Mouse (Mus musculus) ES-Bruce4 (cell line): ENCODE data around the gene Schip1. TPM values are rescaled to one million over a fixed set of nuclear protein-coding genes. Genes with fewer than 3 reads are reported as not detected.

Experiments used
- H3K27ac ChIP-seq: 2 replicates; pipeline ENCODE4 v1.5.1; 2012; ENCODE audit warnings: low read length, inconsistent platforms; ENCODE audit not compliant: insufficient read depth
- H3K27me3 ChIP-seq: 2 replicates; pipeline ENCODE4 v1.6.1; 2012; ENCODE audit warnings: mild to moderate bottlenecking, low read length, inconsistent platforms; ENCODE audit not compliant: control insufficient read depth, poor library complexity, insufficient read depth, severe bottlenecking
- H3K36me3 ChIP-seq: 2 replicates; pipeline ENCODE4 v1.6.1; 2012; ENCODE audit warnings: inconsistent platforms, mild to moderate bottlenecking, low read length, moderate library complexity; ENCODE audit not compliant: control insufficient read depth, poor library complexity, insufficient read depth, severe bottlenecking
- H3K4me1 ChIP-seq: one replicate; pipeline ENCODE4 v1.8.1; 2011; ENCODE audit warnings: low read length; ENCODE audit not compliant: control insufficient read depth, insufficient read depth
- H3K4me3 ChIP-seq: 2 replicates; pipeline ENCODE4 v1.5.1; 2011; ENCODE audit warnings: low read depth, mild to moderate bottlenecking, low read length
- H3K9ac ChIP-seq: 2 replicates; pipeline ENCODE4 v1.6.1; 2012; ENCODE audit warnings: low read depth, mild to moderate bottlenecking, inconsistent platforms; ENCODE audit not compliant: poor library complexity, severe bottlenecking
- H3K9me3 ChIP-seq: replicated peaks from 2 replicates; pipeline ENCODE4 v1.6.1; 2012; ENCODE audit warnings: mild to moderate bottlenecking, low read length, inconsistent platforms; ENCODE audit not compliant: control insufficient read depth, poor library complexity, insufficient read depth, severe bottlenecking
- CTCF ChIP-seq: IDR thresholded peaks from one replicate; pipeline ENCODE4 v1.8.1; 2011; ENCODE audit warnings: low read depth, low read length
- EP300 ChIP-seq: IDR thresholded peaks from 2 replicates; pipeline ENCODE4 v1.6.1; 2011; ENCODE audit warnings: low read depth, low read length; ENCODE audit not compliant: insufficient read depth
- POLR2A ChIP-seq: IDR thresholded peaks from one replicate; pipeline ENCODE4 v1.8.1; 2011; ENCODE audit warnings: low read length; ENCODE audit not compliant: insufficient read depth
- polyA plus RNA-seq: library from polyadenylated mRNA; stranded (reverse); fragments of >200 nt; gene quantifications from 2 replicates; pipeline ENCODE4 v1.2.4, GENCODE M21; 2011; ENCODE audit warnings: low read depth; ENCODE audit not compliant: missing spikeins, insufficient read depth, insufficient read length

The Schip1 gene
- polyA plus RNA-seq, 1 experiment = 85.2 TPM

DNA sequence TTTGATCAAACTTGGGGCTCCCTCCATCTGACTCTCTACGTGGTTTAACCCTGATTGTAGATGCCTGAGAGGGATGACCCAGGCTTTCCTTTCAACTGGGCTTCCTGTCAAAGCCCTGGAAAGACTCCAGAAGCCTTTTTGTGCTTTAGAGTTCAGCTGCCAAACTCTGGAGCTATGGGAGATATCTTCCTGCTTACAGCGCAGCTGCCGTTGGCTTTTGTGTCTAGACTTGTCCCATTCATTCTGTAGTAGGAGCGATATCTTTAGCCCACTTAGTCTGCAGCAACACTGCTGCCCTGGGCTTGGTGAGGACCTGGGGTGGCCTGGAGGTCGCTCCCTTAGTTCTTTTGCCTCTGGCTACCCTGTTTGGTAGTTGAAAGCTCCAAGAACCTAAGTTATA, 56.7 kb downstream of the Schip1 start:
- Histone ChIP-seq H3K27me3 (no peaks in the 10 kb centered on the region), H3K4me3 (no peak overlapping the region), H3K27ac (no peak overlapping the region), H3K9ac (no peak overlapping the region), H3K9me3 (no peaks in the 10 kb centered on the region; the same call in 1 of the 2 replicates), H3K4me1 (no peaks in the 10 kb centered on the region), H3K36me3 (no peaks in the 10 kb centered on the region)
- TF ChIP-seq POLR2A = no peak
- no peak for TF ChIP-seq CTCF
- no peak for TF ChIP-seq EP300

DNA sequence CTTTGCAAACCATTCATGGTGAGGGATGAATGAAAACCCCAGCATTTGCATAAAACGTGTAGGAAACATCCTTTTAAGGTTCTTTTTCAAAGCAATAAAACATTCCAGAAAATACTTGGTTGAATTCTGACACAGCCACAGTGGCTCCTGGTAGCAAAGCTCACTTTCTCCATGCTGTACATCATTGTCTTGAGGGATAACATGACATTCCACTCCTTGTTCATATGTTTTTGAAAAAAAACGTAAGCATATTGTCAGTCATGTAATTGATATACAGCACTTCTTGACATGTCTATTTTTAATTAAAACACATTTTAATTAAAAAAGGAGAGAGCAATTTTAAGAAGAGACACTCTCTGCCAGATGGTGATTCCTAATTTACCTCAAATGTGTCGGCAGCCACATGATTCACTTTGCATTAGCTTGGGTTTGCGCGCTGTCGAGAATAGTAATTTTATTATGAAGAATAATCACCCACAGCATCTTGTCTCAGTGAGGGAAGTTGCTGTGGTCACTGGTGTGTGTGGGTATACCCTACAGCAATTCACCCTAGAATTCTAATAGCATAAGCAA, 61.8 kb downstream of the Schip1 start:
- H3K4me1 ChIP-seq = no peaks in the 10 kb centered on the region
- H3K36me3 ChIP-seq = no peaks in the 10 kb centered on the region
- no peak overlapping the region for H3K27ac ChIP-seq
- no peaks in the 10 kb centered on the region; the same call in 1 of the 2 replicates for H3K27me3 ChIP-seq
- H3K9me3 ChIP-seq = no peaks in the 10 kb centered on the region
- TF ChIP-seq POLR2A (no peak), EP300 (no peak), CTCF (no peak)
- H3K4me3 ChIP-seq = no peak overlapping the region
- H3K9ac ChIP-seq = no peak overlapping the region

DNA sequence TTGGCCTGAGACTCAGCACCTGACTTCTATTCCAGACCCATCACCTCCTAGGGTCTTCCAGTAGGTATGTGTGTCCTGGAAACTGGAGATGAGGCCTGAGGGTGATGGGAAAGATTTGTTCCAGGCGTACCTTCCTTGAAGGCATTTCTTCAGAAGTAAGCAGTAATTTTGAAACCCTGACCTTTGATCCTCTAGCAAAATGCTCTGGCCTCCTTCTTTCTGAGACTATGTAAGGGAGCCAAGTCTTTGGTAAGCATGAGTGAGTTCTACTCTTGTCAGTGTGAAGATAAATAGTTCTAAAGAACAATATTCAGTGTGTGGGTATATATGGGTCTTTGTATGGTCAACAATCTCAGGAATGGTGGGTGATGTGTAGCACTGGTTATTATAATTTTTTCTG, 65.8 kb downstream of the Schip1 start:
- H3K27ac ChIP-seq = no peak overlapping the region
- H3K9ac ChIP-seq = no peak overlapping the region
- TF ChIP-seq POLR2A (no peak), EP300 (no peak), CTCF (no peak)
- no peak overlapping the region for H3K4me3 ChIP-seq
- H3K27me3 ChIP-seq = no peaks in the 10 kb centered on the region; the same call in 1 of the 2 replicates
- H3K36me3 ChIP-seq = no peaks in the 10 kb centered on the region
- H3K4me1 ChIP-seq = no peaks in the 10 kb centered on the region
- H3K9me3 ChIP-seq = no peaks in the 10 kb centered on the region

DNA sequence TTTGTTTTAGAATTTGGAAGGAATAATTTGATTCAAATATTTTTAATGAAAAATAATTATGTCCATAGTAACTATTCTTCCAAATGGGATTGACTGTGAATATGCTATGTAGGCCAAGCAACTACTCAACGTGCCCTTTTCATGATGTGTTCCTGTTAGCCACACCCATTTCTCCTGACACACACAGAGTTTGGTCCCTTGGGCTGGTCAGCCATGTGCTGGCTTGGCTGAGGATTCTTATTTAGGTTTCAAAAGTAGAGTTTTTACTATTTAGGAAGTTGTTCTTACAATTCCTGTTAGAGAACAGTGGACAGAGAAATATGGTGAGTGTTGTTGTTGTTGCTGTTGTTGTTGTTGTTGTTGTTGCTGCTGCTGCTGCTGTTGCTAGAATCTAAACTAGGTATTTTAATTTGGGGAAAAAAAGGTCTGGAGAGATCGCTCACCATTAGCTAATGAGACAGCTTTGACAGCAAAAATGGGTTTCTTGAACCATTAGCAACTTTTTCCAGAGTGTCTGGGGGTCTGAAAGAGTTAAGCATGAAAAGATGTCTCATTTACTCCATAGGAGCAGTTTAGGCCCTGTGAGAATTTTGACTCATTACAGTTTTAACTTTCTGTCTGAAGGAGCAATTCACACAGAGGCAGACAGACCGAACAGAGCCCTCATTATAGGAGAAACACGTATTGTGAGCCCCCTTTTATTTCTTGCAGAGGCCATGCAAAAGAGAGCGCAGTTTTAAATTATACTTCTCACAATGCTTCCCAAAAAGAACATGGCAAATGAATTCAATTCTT, 74.4 kb downstream of the Schip1 start:
- no peaks in the 10 kb centered on the region for H3K27me3 ChIP-seq
- H3K9ac ChIP-seq = no peak overlapping the region
- no peak overlapping the region for H3K4me3 ChIP-seq
- H3K27ac ChIP-seq = no peak overlapping the region
- TF ChIP-seq POLR2A (no peak), EP300 (no peak), CTCF (no peak)
- H3K4me1 ChIP-seq = no peaks in the 10 kb centered on the region
- H3K9me3 ChIP-seq = no peaks in the 10 kb centered on the region
- no peaks in the 10 kb centered on the region for H3K36me3 ChIP-seq

DNA sequence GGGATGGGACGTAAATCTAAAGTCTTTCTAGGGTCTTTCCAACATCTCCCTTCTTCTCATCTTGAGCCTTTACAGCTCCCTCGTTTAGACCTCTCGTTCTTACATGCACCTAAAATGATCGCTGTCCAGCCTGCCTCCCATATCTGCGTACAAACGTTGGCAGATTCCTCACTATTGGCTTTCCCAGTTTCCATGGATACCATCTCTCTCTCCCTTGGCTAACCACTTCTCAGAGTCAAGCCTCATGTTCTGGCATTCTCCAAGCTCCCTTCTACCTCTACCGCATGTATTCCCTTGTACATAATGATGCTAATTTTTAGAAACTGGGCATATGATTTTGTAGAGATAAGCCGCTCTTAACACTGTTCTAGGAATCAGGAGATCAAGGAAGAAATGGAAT, 86.1 kb downstream of the Schip1 start:
- no peaks in the 10 kb centered on the region for H3K4me1 ChIP-seq
- no peak overlapping the region for H3K9ac ChIP-seq
- no peak overlapping the region for H3K4me3 ChIP-seq
- no peak overlapping the region for H3K27ac ChIP-seq
- no peaks in the 10 kb centered on the region for H3K27me3 ChIP-seq
- TF ChIP-seq EP300 = no peak
- TF ChIP-seq POLR2A = no peak
- no peak for TF ChIP-seq CTCF
- no peaks in the 10 kb centered on the region for H3K36me3 ChIP-seq
- H3K9me3 ChIP-seq = no peaks in the 10 kb centered on the region

DNA sequence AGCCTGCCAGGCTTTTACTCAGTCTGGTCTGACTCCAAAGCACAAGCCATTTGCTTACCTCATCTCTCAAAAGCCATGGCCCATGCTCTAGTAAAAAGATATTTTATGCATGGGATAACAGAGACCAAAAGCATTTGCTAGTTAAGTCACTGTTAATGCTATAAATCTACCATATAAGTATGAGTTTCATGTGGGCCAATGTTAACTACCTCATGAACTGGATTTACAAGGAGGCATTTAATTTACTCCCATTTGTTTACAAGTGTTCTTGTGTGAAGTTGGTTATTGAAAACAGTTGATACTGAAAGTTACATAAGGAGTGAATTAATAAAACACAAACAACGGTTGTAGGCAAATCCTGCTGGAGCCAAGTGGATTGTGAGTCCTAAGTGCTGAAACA, 95.6 kb downstream of the Schip1 start:
- no peaks in the 10 kb centered on the region for H3K27me3 ChIP-seq
- no peak overlapping the region for H3K4me3 ChIP-seq
- H3K9me3 ChIP-seq = peaks cover 4% of the 10 kb centered on the region; the same call in 1 of the 2 replicates
- no peaks in the 10 kb centered on the region for H3K4me1 ChIP-seq
- no peak overlapping the region for H3K9ac ChIP-seq
- H3K27ac ChIP-seq = no peak overlapping the region
- TF ChIP-seq POLR2A = no peak
- no peak for TF ChIP-seq EP300
- no peak for TF ChIP-seq CTCF
- no peaks in the 10 kb centered on the region for H3K36me3 ChIP-seq
